11 mouse cellular contexts compared by ENCODE assay signal in genomic region chr2:30682146-30682825, GRCm38 (mm10).
DNase-seq lines count a peak whose midpoint lies in the region; ATAC-seq and TF ChIP-seq lines count a peak whose summit lies in the region.
"Had no signal": no experiment of that assay in that cellular context is flagged by ENCODE, and none has a peak within 500 bp of the region (broad histone marks: within the 10 kb centered on the region; RNA-seq: fewer than 3 reads in every experiment).

No protein-coding gene starts in this region.

- H3K27me3 ChIP-seq in heart, embryonic 15.5 days, result no peaks in the 10 kb centered on the region
- no peaks in the 10 kb centered on the region for H3K27me3 ChIP-seq in forebrain, embryonic 15.5 days
- H3K27me3 ChIP-seq in midbrain, embryonic 11.5 days (ENCODE audit: control insufficient read depth, insufficient read depth, low read length), result no peaks in the 10 kb centered on the region
- H3K27me3 ChIP-seq in intestine, embryonic 16.5 days (replicated peaks; ENCODE audit: control insufficient read depth, insufficient read depth, low read length), result no peaks in the 10 kb centered on the region
- H3K27me3 ChIP-seq: embryonic facial prominence, embryonic 12.5 days had no signal

- DNase-seq in heart, adult 9 months (ENCODE audit: low spot score in 2 of 2), result no peak
- DNase-seq in brain, embryonic 14.5 days (ENCODE audit: low read depth), result peak; percentile 84
- DNase-seq in midbrain, embryonic 11.5 days (ENCODE audit: low spot score, missing footprints), result peak; percentile 91
- DNase-seq in thymus, postnatal 14 days, result no peak
- no peak for DNase-seq in adrenal gland, postnatal 25 days
- DNase-seq: adrenal gland, adult 2 months; thymus, adult 2 months had no signal

- peak overlapping the region; percentile 10; the same call in 1 of the 2 replicates for H3K27ac ChIP-seq in heart, embryonic 15.5 days
- peak overlapping the region; percentile 51 for H3K27ac ChIP-seq in forebrain, embryonic 15.5 days (replicated peaks)
- peak overlapping the region; percentile 81 for H3K27ac ChIP-seq in midbrain, embryonic 11.5 days (ENCODE audit: low read depth, low read length)
- H3K27ac ChIP-seq in intestine, embryonic 16.5 days (ENCODE audit: low read length), result no peak overlapping the region
- H3K27ac ChIP-seq: embryonic facial prominence, embryonic 12.5 days had no signal

- no peak overlapping the region for H3K9ac ChIP-seq in heart, embryonic 15.5 days
- H3K9ac ChIP-seq in forebrain, embryonic 15.5 days (replicated peaks), result no peak overlapping the region
- H3K9ac ChIP-seq in midbrain, embryonic 11.5 days (ENCODE audit: low read length), result no peak overlapping the region
- H3K9ac ChIP-seq in intestine, embryonic 16.5 days (ENCODE audit: low read depth, low read length), result no peak overlapping the region
- H3K9ac ChIP-seq: embryonic facial prominence, embryonic 12.5 days had no signal

- H3K4me2 ChIP-seq in heart, embryonic 15.5 days, result no peak overlapping the region
- H3K4me2 ChIP-seq in forebrain, embryonic 15.5 days (replicated peaks), result no peak overlapping the region
- H3K4me2 ChIP-seq in midbrain, embryonic 11.5 days, result no peak overlapping the region
- H3K4me2 ChIP-seq in intestine, embryonic 16.5 days (ENCODE audit: low read depth, low read length), result no peak overlapping the region
- H3K4me2 ChIP-seq: embryonic facial prominence, embryonic 12.5 days had no signal

- no peak for TF ChIP-seq CTCF in brain, embryonic 14.5 days (IDR thresholded peaks at IDR 0.05; ENCODE audit: borderline replicate concordance, extremely low read depth, insufficient read depth, insufficient read length)

- no peak overlapping the region for H3K4me3 ChIP-seq in heart, embryonic 15.5 days
- H3K4me3 ChIP-seq in forebrain, embryonic 15.5 days, result no peak overlapping the region
- no peak overlapping the region for H3K4me3 ChIP-seq in midbrain, embryonic 11.5 days (ENCODE audit: low read depth, low read length)
- H3K4me3 ChIP-seq in intestine, embryonic 16.5 days (ENCODE audit: low read length), result no peak overlapping the region
- H3K4me3 ChIP-seq: embryonic facial prominence, embryonic 12.5 days had no signal

- peaks cover 53% of the 10 kb centered on the region for H3K4me1 ChIP-seq in heart, embryonic 15.5 days (replicated peaks)
- H3K4me1 ChIP-seq in forebrain, embryonic 15.5 days, result peaks cover 44% of the 10 kb centered on the region
- H3K4me1 ChIP-seq in midbrain, embryonic 11.5 days (ENCODE audit: control insufficient read depth, insufficient read depth, low read length), result peaks cover 32% of the 10 kb centered on the region
- peaks cover 30% of the 10 kb centered on the region for H3K4me1 ChIP-seq in intestine, embryonic 16.5 days (ENCODE audit: control insufficient read depth, insufficient read depth, low read length)

- no peak for ATAC-seq in heart, embryonic 15.5 days (replicated peaks; ENCODE audit: insufficient number of reproducible peaks, insufficient read depth, low FRiP score, low read depth)
- ATAC-seq in forebrain, embryonic 15.5 days (replicated peaks), result no peak
- peak; percentile 86 for ATAC-seq in midbrain, embryonic 11.5 days (ENCODE audit: low FRiP score)
- ATAC-seq in intestine, embryonic 16.5 days, result no peak

- 57% methylated on average over 5 of the region's 5 CpGs for WGBS in heart, embryonic 15.5 days
- 39% methylated on average over 5 of the region's 5 CpGs for WGBS in forebrain, embryonic 15.5 days
- 29% methylated on average over 5 of the region's 5 CpGs for WGBS in midbrain, embryonic 11.5 days
- 69% methylated on average over 5 of the region's 5 CpGs for WGBS in intestine, embryonic 16.5 days

- no peaks in the 10 kb centered on the region for H3K36me3 ChIP-seq in heart, embryonic 15.5 days
- no peaks in the 10 kb centered on the region for H3K36me3 ChIP-seq in forebrain, embryonic 15.5 days
- H3K36me3 ChIP-seq in midbrain, embryonic 11.5 days (ENCODE audit: control insufficient read depth, insufficient read depth, low read length), result no peaks in the 10 kb centered on the region
- no peaks in the 10 kb centered on the region for H3K36me3 ChIP-seq in intestine, embryonic 16.5 days (ENCODE audit: control insufficient read depth, insufficient read depth, low read length)
- H3K36me3 ChIP-seq: embryonic facial prominence, embryonic 12.5 days had no signal

- H3K9me3 ChIP-seq in heart, embryonic 15.5 days (replicated peaks), result no peaks in the 10 kb centered on the region
- H3K9me3 ChIP-seq in forebrain, embryonic 15.5 days, result no peaks in the 10 kb centered on the region
- H3K9me3 ChIP-seq in midbrain, embryonic 11.5 days (ENCODE audit: control insufficient read depth, low read length), result no peaks in the 10 kb centered on the region; the same call in 1 of the 2 replicates
- no peaks in the 10 kb centered on the region for H3K9me3 ChIP-seq in intestine, embryonic 16.5 days (ENCODE audit: control insufficient read depth, low read length)

- TF ChIP-seq POLR2A in brain, embryonic 14.5 days (IDR thresholded peaks at IDR 0.05; ENCODE audit: borderline replicate concordance, extremely low read depth, insufficient read depth, insufficient read length, poor library complexity, severe bottlenecking), result no peak

Comparison
In these comparisons a context has a peak if more than half of its experiments do, and no peak if none do; other contexts are left out.
1. DNase-seq: peak in brain, embryonic 14.5 days (single experiment) and midbrain, embryonic 11.5 days (single experiment); none in heart, adult 9 months (0 of 2), thymus, postnatal 14 days (single experiment) and adrenal gland, postnatal 25 days (single experiment).